Mouse (Mus musculus): ENCODE measurements at regions not wholly inside any gene's neighbourhood (a gene's known extent, or its start where the extent isn't known, plus 50 kb on each side); places are given as distances from the start of the nearest gene placed in this dataset.

DNA sequence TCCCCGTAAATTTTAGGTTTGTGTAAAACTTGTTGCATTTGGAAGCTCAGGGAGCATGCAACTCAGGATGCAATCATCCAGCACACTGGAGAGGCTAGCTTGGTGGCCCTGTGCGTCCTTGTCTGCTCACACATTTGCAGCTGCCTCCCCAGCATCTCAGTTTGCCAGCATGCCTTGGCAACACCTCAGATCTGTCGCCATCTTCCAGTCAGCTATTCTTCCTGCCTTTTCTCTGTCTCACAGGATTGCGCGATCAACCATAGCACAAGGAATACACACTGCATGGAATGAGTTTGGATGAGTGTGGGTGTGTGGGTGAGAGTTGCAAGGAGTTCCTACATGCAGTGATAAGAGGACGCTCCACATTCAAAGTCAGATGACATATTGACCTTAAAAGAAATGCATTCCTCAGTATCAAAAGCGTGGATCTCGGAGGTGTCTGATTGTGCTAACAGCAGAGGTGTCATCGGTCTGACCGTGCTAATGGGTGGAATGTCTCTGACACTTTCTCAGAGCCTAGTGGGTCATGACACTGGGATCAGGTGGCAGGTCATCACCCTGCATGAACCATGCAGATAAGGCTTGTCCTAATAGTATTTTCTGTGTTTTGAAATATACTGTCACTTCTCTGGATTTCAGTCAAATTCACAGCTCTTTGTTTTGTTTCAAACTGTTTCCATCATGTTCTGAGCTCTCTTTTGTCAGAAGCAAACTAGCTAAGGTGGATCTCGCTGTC, 360.6 kb upstream of the Arglu1 start:
- DNase-seq, result no peak
- intact Hi-C loops (cut with DNase I), result no loop called here

GRCm38 (mm10) chr8:9048116-9048515, 357.8 kb upstream of the Arglu1 start:
- DNase-seq, result no peak
- intact Hi-C loops (cut with DNase I), result no loop called here

GRCm38 (mm10) chr8:9042835-9043792, 352.8 kb upstream of the Arglu1 start:
- intact Hi-C loops (cut with DNase I), result no loop called here

GRCm38 (mm10) chr8:9029156-9029555, 338.8 kb upstream of the Arglu1 start:
- intact Hi-C loops (cut with DNase I), result no loop called here
- DNase-seq, result no peak

More at GRCm38 (mm10) chr8:9042835-9043792, 352.8 kb upstream of the Arglu1 start:
- DNase-seq, result no peak

DNA sequence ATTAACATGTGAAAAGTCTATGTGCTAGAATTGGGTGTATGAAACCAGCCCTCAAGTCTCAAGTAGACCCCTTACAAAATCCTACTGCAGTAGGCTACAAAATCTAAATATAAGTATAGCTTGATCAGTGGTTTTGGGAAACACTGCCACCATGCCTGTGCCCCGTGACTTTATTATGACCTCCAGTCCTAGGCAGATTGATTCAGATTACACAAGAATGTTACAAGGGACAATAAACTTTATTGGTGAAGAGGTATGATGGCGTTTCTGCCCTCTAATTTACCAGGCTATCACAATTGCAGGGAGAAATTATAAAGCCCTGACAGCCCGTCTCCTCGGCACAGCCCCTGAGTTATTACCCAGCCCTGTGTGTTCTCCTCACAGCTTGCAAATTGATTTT, 337.4 kb upstream of the Arglu1 start:
- intact Hi-C loops (cut with DNase I), result no loop called here
- no peak for DNase-seq

DNA sequence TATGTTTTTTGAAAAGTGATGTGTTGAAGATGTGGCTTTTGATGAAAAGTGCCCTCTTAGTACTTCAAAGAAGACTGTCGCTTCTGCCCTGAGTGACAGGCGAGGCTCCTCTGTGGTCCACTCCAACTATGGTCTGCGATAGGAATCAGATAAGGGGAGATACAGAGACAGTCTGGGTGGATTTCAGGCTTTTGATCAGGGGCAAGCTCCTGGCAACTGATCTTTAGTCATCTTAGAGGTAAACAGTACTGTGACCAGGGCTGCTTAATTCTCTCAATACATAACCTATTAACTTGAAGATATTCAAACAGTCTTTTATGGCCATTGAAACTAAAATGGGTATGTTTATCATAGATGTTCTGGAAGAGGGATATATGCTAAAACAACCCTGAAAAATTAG, 335.6 kb upstream of the Arglu1 start:
- intact Hi-C loops (cut with DNase I), result no loop called here
- DNase-seq, result no peak

DNA sequence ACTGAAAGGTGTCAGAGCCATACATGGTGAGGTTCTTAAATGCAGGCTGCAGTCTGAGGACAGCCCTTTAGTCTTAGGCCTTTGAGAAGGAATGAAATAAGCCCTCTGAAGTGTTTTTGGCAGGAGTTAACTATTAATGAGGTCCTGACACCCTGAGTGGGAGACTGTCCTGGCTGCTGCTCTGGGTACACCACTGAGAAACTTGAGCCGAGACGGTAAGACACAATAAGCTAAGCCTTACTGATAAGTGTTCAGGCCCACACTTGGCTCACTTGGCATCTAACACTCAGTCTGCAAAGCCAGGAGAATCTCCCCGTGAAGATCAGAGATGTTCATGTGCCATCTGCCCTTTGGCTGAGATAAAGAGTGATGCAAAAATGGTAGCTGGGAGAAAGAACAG, 335.1 kb upstream of the Arglu1 start:
- no peak for DNase-seq
- intact Hi-C loops (cut with DNase I), result no loop called here

GRCm38 (mm10) chr8:9020744-9021143, 330.4 kb upstream of the Arglu1 start:
- intact Hi-C loops (cut with DNase I), result no loop called here

GRCm38 (mm10) chr8:9020180-9020579, 329.9 kb upstream of the Arglu1 start:
- DNase-seq, result no peak
- intact Hi-C loops (cut with DNase I), result no loop called here

More at GRCm38 (mm10) chr8:9020744-9021143, 330.4 kb upstream of the Arglu1 start:
- no peak for DNase-seq

DNA sequence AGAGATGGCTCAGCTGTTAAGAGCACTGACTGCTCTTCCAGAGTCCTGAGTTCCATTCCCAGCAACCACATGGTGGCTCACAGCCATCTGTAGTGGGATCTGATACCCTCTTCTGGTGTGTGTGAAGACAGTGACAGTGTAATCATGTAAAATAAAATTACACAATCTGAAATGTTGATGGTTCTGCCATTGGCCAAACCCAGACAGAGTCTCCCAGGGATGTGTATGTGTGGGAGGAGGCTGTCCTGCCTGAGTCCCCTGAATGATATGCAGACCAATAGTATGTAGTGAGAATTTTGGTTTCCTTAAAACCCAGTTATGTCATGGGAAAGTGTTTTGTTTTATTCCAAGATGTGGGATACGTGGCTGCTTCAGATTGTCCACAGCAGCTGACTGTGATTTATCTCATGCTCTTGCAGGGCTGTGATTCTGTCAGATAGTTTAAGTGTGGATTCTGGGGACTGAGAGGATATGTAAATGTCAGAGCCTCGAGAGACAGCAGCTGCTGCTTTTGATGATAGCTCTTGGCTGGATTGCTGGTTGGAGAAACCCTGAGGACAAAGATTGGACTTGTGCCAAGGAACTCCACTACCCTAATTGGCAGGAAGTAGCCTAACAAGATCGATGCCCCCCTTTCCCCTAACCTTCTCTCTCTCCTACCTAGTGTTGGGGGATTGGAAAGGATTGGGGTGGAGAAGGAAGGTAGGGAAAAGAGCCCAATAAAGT, 321.6 kb upstream of the Arglu1 start:
- DNase-seq, result no peak
- intact Hi-C loops (cut with DNase I), result no loop called here

DNA sequence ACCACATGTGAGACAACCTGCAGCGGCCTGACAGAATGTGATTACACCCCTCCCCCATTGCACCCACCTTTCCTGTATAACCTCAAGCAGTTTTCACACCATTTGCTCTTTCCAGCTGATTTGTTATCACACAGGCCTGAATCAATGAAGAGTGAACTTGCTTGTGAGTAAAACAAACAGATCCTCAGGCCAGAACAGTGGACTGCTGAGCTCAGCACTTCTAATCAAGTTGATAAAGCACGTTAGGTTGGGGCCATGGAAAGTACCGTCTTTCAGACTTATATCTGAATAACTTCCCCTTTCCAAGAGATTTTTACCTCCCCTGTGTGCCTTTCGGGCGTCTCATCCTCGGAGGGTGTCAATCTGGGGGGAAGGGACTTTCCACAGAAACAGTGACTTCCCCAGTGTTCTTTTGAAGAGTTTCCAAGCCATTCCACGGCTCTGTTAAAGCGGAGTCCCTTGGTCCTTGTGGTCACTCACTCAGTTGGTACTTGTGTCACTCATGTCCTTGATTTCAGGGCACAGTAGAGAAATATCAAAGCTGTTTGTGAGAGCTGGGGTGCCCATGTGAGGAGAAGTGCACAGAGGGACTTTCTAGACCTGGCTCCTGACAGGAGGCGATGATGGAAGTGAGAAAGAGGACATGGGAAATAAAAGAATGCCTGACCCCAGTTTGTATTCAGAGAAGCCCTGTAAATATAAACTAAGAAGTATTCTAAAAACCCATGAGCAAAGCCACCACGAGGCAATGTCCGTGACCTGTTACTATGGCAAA, 317.9 kb upstream of the Arglu1 start:
- no peak for DNase-seq
- intact Hi-C loops (cut with DNase I), result no loop called here

DNA sequence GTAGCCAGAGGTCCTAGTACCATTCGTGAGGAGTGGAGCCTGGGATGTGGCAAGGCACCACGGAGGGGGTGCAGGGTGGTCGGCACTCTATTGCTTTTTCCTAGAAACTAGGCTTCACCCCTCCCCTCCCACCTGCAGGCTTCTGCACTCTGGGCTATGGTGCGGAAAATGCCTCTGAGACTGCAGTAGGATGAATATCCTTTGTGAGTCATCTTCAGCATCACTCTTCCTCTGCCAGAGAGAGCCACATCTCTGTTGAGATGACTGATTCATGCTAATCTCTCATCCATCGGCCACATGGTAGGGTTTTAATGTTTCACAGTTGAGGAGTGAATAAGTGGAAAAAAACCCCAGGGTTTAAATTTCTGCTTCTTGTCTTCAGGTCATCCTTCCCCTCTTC, 309.6 kb upstream of the Arglu1 start:
- DNase-seq, result no peak
- intact Hi-C loops (cut with DNase I), result loop anchor here (10.0 kb wide), 2 partner anchors 665 to 775 kb away; no protein-coding TSS in a partner anchor

GRCm38 (mm10) chr8:8997621-8998020, 307.3 kb upstream of the Arglu1 start:
- intact Hi-C loops (cut with DNase I), result loop anchor here (10.0 kb wide), 2 partner anchors 663 to 773 kb away; no protein-coding TSS in a partner anchor

DNA sequence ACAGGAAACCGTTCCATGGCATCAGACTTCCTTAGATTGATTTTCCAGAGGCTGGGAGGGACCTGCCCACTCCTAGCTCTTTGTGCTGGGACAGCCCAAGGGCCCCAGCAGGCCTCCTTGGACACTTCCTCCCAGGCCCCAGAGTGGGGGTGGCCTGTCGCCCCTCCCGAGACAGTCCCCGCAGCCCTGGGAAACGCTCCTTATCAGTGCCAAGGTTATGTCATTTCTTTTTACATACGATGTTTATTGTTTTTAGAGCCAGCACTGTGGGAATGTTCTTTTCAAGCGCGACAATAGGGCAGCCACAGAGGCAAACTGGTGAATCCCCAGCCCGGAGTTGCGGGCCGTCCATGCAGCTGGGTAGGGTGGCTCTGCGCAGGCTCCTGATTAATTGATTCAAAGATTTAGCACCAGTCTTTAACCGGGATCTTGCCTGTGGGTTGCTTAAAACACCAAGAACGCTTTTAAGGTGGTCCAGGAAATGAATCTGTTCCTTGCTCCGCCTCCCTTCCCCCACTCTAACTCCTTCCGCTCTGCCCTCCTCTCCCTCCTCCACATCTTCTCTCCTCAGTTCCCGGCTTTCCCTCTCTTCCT, 304.4 kb upstream of the Arglu1 start:
- intact Hi-C loops (cut with DNase I), result loop anchor here (2.0 to 10.0 kb wide), 6 partner anchors 72 to 770 kb away; partner anchors contain the start of gene Arglu1
- peak; percentile 57 to 61 for DNase-seq

More at GRCm38 (mm10) chr8:8997621-8998020, 307.3 kb upstream of the Arglu1 start:
- no peak for DNase-seq

GRCm38 (mm10) chr8:8994008-8994407, 303.7 kb upstream of the Arglu1 start:
- DNase-seq, result no peak
- intact Hi-C loops (cut with DNase I), result loop anchor here (2.0 to 10.0 kb wide), 6 partner anchors 72 to 769 kb away; partner anchors contain the start of gene Arglu1

DNA sequence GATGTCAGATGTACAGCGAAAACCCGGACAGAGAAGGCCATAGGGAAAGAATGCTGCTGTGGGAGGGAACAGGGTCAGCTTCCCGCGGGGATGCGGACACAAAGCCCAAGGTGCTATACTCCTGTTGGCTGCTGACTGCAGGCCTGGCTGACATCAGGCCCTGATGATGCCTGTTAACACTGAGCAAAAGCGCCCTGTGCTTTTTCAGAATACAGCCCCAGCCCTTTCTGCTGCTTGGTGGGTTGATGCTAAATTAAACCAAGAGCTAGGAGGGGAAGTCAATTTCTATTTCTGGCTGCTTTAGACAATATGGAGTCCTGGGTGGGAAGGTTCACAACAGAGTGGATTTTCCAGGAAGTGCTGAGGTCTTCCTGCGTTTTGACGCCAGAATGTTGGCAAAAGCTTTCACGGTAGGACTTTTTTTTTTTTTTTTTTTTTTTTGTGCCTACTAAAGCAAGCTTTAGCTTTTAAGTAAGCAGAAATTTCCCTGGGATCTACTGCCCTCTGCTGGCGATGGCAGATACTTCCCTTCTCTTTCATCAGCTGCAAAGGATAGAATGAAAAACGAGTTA, 302.2 kb upstream of the Arglu1 start:
- intact Hi-C loops (cut with DNase I), result loop anchor here (1.0 to 10.0 kb wide), 7 partner anchors 70 to 768 kb away; partner anchors contain the start of gene Efnb2

GRCm38 (mm10) chr8:8991026-8991425, 300.7 kb upstream of the Arglu1 start:
- intact Hi-C loops (cut with DNase I), result loop anchor here (2.0 to 10.0 kb wide), 4 partner anchors 30 to 766 kb away; no protein-coding TSS in a partner anchor
- peak; percentile 31 to 33 for DNase-seq

More for the DNA sequence above, 302.2 kb upstream of the Arglu1 start:
- DNase-seq, result peak; percentile 81 to 87

- intact Hi-C loops (cut with DNase I), result no loop called here
These were observed 295.7 kb upstream of the Arglu1 start for GRCm38 (mm10) chr8:8986068-8986467.

DNA sequence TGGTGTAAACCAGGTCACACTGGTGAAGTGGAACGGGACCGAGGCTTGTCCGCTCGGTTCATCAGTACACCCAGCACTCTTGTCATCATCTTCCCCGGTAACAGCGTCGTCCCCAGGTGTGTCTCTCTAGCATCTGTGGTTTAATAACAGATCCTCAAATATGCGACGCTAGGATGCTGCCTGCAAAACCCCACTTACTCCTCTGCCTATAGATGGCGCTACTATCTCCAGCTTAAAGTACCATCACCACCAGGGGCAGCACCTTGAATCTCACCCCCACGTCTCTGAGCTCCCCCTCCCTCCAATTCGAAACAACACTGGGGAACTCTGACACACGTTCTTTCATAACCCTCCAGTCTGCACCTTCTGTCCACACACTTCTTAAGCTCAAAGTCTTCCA, 295.1 kb upstream of the Arglu1 start:
- DNase-seq, result no peak
- intact Hi-C loops (cut with DNase I), result no loop called here

More at GRCm38 (mm10) chr8:8986068-8986467, 295.7 kb upstream of the Arglu1 start:
- no peak for DNase-seq
